Mouse (Mus musculus): Measurements from ENCODE around the gene Map4k4. TPM values are rescaled to one million over a fixed set of nuclear protein-coding genes. Genes with fewer than 3 reads are reported as not detected.

Map4k4 gene
- total RNA-seq, 4 experiments from 2014 or later: 10.5 to 18.2 (median 16.4) TPM

DNA sequence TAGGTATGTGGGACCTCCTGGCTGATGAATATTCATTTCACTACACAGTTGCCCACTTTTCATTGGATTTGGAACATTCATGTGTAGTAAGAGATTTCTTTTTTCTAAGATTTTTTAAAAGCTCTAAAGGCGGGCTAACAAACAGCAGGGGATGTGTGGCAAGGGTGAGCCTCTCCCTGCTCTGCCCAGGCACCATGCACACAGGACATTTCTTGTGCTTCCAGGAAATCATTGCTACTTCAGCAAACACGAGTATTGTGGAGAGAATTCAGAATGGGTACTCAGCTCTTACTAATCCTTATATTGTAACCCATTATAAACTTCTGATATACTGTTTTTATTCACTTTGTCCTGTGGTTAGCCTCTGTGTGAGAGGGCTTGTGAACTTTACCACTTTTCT lies 94.9 kb downstream of the Map4k4 start:
- DNase-seq (ENCODE audit: low spot score in 2 of 2): no peak

DNA sequence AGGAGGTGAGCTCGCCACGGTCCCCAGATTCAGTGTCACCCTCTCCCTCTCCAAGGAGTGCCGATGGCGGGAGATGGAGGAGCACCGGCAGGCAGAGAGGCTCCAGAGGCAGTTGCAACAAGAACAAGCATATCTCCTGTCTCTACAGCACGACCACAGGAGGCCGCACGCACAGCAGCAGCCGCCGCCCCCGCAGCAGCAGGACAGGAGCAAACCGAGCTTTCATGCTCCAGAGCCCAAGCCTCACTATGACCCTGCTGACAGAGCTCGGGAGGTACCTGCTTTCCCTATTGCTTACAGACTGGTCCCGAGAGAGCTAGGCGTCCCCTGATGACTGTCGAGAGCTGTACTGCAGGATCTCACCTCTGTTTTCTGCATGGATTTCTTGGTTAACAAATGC lies 99.8 kb downstream of the Map4k4 start:
- no peak for DNase-seq (ENCODE audit: low spot score in 2 of 2)

DNA sequence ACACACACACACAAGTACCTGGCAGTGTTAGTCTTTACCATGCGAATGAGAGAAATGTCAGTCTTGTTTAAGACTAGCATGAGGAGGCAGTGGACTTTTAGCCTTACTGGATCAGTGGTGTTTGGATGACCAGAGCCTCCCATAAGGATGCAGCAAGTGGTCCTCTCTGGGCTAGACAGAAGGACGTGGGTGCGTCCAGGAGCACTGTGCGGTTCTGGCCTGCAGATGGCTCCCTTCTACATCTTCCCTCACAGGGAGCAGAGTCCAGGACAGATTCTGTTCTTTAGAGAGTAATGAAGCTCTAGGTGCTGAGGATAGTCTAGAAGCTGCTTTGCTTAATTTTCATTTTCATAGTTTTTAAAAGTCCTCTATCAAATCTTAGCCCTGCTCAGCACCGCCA lies 100.2 kb downstream of the Map4k4 start:
- peak in 1 of 2 experiments; percentile 22 for DNase-seq (ENCODE audit: low spot score in 2 of 2)

DNA sequence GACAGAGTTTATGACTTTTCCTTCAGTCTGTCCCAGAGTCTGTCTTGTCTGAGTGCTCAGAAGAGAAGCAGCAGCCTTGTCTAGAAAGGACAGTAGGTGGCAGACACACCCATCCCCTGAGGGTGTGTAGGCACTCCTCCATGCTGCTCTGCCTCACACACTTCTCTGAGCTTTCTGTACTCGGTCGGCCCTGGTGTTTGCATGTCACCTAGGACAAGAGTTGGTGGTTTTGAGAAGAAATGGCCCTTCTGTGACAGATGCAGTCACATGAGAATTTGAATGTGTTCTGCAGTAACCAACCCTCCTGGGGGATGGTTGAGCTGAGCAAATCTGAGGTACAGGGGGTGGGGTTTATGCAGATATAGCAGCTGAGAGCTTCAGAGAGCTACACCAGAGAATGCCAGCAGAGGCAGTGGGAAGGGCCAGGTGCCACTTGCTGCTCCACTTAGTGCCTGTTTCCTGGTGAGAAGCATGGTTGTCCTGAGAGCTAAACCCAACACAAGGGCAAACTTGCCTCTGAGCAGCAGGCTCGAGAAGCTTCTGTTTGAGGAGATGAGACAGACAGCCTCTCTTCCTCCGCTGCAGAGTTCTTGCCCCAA lies 101.5 kb downstream of the Map4k4 start:
- no peak for DNase-seq (ENCODE audit: low spot score in 2 of 2)

DNA sequence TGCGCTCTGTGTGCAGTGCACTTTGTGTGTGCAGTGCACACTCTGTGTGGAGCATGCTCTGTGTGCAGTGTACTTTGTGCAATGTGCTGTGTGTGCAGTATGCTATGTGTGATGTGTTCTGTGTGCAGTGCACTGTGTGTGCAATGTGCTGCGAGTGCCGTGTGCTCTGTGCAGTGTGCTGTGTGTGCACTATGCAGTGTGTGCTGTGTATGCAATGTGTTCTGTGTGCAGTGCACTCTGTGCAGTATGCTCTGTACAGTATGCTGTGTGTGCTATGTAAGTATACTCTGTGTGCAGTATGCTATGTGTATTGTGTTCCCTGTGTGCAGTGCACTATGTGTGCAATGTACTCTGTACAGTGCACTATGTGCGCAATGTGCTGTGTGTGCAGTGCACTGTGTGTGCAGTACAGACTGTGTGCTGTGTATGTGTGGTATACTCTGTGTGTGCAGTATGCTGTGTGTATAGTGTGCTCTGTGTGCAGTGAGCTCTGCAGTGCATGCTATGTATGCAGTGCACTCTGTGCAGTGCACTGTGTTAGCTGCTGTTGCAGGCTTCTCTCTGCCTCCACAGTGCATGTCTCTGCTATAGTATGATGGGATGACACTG lies 105.4 kb downstream of the Map4k4 start:
- no peak for DNase-seq (ENCODE audit: low spot score in 2 of 2)

DNA sequence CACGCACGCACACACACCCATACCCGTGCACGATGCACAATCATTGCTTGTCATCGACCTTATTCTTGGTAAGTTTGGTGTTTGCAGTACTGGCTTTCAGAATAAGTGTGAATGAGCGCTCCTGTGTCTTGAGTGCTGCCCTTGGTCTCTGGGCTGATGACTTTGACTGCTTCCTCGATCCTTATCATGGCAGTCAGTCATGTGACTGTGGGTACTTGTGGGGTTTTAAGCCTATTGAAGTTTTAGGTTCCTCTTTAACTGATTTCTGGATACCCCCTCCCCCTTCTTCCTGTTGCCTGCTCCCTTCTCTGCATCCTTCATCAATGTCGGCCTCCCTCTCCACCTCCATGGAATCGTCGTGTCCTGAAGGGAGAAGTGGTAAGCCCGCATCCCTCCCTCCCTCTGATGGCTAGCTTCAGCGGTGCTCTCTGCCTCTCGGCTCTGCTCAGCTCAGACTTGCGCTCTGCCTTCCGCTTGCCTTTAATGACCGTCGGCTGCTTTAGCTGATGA lies 107.3 kb downstream of the Map4k4 start:
- DNase-seq (ENCODE audit: low spot score in 2 of 2): no peak

DNA sequence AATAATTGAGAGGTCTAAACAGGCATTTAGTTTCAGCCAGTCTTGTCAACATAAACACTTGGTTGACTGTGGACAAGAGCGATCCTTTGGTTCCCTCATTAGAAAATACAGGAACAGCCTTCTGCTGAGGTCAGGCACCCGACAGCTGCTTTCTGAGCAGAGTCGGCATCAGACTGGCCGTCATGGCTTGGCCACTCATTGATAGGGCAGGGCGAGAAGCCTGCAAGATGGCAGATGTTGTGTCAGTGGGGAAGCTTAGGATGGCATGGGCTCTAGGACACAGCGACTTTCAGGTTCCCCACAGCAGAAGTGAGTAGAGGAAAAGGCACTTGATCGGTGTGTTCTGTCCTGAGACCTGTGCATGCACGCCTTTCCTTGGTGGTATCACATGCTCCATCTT lies 112.0 kb downstream of the Map4k4 start:
- no peak for DNase-seq (ENCODE audit: low spot score in 2 of 2)

DNA sequence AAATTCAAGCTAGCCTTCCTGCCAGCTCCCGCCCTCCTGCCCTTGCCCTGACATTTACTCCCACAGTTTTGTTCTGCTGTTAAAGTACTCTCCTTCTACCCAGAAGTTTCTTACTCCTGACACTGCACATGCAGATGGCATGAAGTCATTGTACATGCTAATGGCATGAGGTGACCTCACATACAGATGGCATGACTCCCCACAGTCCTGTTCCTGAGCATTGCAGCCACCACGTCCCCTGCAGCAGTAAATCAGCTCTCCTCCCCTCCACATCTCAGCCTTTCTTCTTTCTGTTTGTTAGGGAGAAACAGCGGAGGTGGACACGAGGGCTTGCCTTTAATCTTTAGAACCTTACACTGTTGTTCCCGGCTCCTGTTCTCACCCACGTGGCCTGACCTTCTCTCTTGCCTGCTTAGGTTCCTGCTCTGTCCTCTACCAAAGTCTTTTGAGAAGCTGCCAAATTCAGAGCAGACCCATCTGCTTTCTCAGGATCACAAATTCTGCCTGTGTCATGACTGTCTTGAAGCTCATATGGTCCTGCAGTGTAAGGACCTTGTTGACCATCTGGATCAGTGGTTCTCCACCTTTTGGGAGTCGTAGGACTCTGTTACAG lies 114.5 kb downstream of the Map4k4 start:
- DNase-seq (ENCODE audit: low spot score in 2 of 2): no peak

DNA sequence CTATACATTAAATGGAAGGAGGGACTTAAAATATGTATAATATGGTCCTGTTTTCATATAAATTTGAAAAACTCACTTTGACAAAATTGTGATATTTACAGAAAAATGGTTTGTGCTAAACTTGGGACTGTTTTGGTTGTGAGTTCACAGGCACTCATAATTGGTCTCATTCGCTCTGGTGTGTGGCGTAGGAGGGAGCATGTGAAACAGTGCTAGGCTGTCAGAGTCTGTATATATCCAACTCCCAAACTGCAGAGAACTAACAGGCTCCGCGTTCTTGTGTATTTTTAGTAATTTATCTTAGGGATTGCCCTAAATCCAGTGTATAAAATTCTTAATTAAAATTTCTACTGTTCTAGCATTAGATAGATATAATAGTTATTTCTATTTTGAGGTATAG lies 120.9 kb downstream of the Map4k4 start:
- DNase-seq (ENCODE audit: low spot score in 2 of 2): no peak

DNA sequence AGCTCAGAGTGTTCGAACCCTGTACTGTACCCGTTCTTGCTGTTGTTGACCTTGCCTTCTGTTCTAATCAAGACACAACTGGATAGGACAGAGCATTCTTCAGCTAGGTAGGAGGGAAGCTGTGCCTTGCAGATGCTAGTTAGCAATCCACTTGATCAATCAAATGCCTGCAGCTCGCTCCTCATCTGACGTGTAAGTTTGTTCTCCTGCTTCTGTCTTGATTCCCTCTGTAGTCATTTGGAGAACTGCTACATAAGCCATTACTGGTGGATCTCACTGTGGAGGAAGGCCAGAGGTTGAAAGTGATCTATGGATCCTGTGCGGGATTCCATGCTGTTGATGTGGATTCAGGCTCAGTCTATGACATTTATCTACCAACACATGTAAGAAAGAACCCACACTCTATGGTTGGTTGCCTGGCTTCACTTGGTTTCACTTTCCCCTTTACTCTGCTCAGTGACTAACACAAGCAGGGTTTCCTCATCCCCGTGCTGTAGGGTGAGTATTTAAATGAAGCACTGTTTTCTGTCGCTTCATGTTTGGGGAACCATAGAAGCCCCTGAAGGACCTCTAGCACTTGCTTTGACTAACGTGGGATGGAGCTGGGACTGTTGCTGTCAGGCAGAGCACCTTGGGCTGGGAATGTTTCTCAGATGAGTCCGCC lies 121.9 kb downstream of the Map4k4 start:
- DNase-seq (ENCODE audit: low spot score in 2 of 2): no peak

DNA sequence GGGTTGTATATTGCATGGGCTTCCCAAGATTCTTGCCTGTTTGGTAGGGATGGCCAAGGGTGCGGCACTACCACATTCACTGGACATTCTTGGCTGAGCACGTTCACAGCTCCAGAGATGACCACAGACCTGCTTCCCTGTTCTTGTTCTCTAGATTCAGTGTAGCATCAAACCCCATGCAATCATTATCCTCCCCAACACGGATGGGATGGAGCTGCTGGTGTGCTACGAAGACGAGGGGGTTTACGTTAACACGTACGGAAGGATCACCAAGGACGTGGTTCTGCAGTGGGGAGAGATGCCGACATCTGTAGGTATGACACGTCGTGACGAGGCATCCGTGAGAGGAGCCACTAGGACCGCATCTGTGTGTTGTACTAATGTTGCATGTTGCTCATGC lies 122.5 kb downstream of the Map4k4 start:
- DNase-seq (ENCODE audit: low spot score in 2 of 2): no peak

DNA sequence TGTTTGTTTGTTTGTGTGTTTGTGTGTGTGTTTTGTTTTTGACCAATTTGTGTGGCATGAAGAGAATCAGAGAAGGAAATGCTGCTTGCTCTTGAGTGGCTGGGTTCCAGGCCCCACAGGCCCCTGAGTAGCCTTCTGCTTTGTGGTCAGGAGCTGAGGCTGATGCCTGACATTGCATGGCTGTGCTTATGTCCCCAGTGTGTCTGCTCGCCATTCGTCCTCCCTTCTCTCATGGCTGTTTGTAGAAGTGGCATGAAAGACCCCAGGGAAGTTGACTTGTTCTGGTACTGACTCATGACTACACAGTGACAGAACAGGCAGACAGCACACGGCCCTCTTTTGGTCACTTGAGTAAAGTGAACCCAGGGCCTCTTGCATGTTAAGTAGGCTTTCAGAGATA lies 123.0 kb downstream of the Map4k4 start:
- DNase-seq (ENCODE audit: low spot score in 2 of 2): no peak

DNA sequence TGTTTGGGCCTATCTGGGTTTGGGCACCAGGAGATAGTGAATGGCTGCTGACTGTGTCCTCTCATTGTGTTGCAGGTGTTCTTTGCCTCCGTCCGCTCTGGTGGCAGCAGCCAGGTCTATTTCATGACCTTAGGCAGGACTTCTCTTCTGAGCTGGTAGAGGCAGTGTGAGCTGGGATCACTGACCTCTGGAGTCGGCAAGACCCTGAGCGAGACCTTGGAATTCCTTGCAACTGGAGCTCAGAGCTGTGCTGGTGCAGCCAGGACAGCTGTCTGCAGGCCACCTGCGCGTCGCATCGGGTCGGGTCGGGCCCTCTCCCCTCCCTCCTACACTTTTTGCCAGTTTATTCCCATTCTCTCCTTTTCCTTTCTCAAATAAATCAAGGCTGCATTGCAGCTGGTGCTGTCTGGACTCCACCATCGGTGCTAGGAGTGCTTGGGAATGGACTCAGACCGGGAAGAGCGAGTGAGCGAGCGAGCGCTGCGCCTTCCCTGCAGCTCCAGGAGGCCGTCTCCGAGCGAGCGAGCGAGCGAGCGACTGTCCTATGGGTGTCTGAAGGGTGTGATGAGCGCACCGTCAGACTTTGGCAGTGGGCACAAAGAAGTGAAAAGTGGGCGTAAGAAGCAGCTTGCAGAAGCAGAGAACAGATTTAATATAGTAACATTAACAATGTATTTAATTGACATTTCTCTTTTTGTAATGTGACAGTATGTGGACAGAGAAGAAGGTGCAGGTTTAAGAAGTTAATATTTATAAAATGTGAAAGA lies 124.0 kb downstream of the Map4k4 start:
- no peak for DNase-seq (ENCODE audit: low spot score in 2 of 2)

DNA sequence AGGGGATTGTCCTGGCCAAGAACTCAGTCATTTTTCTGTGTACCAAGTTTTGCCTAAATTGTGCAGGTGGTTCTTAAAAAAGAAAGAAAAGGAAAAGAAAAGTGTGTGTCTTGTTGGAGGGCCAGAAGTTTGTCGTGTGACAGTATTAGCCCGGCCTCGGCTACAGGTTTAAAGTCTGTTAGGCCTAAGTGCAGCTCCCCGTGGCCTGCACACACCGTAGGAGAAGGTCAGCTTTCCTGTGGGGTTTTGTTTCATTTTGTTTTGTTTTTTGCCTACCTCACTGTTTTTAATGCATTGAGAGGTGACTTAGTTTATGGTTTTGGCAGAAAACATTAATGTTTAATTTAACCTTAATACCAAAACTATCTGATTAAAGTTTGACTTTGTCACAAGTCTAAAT lies 124.7 kb downstream of the Map4k4 start:
- no peak for DNase-seq (ENCODE audit: low spot score in 2 of 2)

DNA sequence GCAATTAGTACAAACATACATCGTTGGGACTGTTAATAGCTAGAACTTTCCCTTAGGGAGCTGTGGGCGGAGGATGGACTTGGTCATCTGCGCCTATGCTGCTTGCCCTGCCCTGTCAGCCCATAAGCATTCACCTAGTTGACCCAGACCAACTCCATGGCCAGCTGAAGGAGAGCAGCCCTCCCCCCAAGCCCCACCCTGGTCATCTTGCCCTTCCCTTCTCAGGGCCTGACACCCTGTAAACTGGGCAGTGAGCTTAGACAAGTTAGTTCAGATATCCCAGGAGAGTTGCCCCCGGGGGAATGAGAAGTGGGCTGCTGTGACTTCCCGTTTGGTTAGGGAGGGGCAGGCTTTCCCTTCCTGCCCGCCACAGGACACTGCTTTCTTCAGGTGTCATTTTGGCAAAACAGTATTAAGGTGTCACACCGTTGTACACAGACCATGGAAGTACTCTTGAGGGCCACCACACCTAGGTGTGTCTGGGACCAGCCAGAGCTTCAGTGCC lies 126.5 kb downstream of the Map4k4 start:
- DNase-seq (ENCODE audit: low spot score in 2 of 2): no peak

DNA sequence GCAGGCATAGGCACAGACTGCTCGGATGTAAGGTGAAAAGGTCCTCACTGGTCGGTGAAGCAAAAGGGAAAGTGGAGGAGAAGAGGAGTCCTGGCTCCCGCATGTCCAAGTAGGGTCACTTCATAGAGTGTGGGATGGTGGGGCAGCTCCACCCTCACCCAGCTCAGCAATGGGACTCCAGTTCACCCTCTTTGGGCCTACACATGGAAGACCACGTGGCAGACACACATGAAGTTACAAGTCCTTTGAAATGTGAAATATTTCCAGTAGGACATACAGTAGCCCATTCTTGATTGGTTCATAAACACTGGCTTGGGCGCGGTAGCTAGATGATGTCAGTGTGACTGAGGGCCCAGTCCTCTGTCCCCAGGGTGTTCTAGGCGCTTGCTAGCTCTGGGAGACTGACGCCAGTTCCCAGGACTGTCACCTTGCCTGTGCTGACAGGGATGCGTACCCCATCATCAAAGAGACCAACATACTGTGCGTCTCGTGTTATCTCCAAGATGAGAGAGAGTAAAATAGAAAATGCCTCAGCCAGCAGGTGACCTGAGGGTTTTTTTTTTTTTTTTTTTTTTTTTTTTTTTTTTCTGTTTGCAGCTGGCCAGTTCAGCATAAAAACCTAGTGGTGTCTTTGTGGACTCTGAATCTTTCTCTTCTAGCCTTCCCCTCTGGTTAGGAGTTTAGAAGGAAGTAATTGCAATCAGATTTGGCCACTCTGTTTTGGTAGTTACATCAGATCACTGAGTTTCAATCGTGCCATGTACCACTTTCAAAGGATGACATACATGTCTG lies 127.7 kb downstream of the Map4k4 start:
- no peak for DNase-seq (ENCODE audit: low spot score in 2 of 2)

DNA sequence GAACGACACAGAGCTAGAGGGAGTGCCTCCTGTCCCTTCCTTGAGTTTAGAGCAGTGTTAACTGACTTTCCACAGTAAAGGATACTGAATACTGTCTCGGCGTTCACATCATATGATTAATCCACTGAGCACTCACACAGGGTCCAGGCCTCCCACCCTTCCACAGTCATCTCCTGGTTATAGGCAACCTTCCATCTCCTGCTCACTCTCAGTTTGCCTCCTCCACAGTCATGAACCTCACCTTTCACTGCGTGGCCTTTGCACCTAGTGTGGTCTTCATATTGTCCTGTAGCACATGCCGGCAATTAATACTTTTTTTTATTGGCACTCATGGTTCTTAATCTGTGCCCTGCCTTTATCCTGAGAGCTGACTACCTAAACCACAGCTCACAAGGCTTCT lies 128.9 kb downstream of the Map4k4 start:
- no peak for DNase-seq (ENCODE audit: low spot score in 2 of 2)

DNA sequence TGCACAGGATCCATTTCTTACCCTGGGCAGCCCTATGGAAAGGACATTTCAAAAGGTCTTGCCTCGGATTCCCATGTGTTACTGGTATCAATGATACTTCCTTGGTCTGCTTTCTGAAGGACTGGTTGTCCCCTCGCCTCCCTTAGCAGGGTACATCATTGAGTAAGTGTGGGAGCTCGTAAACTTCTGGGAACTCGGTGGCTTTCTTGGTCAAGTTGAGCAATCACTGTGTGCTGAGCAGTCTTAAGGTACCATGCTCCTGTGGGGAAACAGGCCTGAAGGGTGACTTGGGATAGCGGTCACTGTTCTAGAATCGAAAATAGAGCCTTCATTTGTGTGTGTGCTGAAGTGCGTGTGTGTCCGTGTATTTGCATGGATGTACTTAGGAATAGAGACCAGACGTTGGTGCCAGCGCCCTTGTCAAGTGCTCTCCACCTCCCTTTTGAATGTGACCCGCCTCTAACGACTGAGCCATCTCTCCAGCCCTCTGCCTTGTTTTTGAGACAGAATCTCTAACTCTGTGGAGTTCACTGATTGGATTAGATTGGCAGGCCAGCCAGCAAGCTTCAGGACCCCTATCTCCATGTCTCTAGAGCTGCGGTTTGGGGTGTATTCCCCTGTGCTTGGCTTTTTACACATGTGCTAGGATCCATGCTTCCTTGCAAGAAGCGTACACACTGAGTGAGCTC lies 129.7 kb downstream of the Map4k4 start:
- no peak for DNase-seq (ENCODE audit: low spot score in 2 of 2)

DNA sequence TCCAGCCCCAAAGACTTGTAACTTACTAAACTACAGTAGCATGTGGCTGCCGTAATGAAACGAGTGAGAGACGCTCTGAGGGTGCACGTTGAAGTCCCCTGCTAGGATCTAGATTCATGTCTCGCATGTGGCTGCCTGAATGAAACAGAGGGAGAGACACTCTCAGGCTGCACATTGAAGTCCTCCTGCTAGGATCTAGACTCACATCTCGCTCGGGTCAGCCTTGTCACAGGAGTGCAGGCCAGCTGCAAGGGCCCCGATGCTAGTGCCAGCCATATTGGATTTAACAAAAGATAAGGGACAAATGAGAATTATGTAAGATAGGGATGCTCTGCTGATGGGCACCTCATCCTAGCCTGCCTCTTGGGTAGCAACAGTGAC lies 130.3 kb downstream of the Map4k4 start:
- no peak for DNase-seq (ENCODE audit: low spot score in 2 of 2)

DNA sequence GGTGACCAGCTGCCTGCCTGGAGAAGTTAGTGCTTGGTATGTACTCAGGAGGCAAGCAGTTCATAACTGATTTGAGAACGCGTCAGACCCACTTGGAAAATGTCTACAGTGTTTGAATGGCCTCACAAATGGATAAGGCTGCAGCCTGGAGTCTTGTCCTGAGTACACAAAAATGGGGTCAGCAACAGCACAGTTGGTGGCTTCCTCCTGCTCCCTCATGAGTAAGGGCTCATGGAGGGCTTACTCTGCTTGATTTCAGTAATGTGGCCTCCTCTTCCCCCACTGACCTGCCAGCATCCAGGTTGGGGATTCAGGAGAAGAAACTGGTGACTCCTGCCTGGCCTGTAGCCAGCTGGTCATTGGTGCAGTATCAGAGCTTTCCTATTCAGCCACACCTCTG lies 130.9 kb downstream of the Map4k4 start:
- no peak for DNase-seq (ENCODE audit: low spot score in 2 of 2)

Measured in gastrocnemius, adult 8-10 months (tissue).